Mouse (Mus musculus): ENCODE measurements around the gene Krtap4-1.
"Not testable (repeated sequence)": the region's sequence is repeated elsewhere in the genome, so short reads cannot be mapped to it uniquely, and the experiment has no call there.

The Krtap4-1 gene

GRCm38 (mm10) chr11:99628138-99628537, at the start of gene Krtap4-1:
Gene Krtap4-1, minus strand, starts transcription at chr11:99628238.
- in situ Hi-C loops (cut with MboI; ENCODE audit: unreplicated experiment in 2 of 2) = no loop called here

DNA sequence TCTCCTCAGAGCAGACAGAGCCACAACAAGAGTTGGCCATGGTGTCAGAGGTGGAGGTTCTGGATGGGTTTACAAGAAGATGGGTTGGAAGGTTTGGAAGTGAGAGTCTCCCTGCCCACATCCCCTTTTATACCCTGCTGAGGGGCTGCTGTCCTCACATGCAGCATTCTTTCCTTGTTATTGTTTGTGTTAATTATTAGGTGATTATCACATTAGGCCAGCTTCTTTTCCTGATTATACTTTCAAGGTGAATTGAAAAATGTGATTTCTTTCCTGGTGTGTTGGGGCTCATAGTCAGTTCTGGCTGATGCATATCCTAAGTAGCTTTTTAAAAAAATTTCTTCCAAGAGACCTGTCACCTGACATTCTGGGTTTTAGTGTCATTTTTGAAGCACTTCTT, 37.8 kb upstream of the Krtap4-1 start, which contains the start of gene Krtap4-6:
Gene Krtap4-6, minus strand, starts transcription at position 101 of the 400 bp plus-strand sequence.
- in situ Hi-C loops (cut with MboI; ENCODE audit: unreplicated experiment in 2 of 2) = no loop called here

DNA sequence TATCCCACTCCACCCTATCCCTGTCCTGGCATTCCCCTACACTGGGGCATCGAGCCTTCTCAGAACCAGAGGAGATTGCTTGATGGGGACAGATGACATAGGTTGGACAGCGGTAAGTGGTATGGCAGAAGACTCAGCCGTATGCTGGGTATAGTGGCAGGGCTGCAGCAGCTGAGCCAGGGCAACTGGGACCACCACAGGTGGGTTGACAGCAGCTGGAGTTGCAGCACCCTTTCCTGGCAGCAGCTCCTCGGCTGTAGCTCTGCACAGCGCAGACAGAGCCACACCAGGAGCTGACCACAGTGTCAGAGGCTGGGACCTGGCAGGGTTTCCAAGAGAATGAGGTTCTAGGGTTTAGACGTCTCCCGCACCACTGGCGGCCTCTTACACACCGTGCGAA, 34.8 kb upstream of the Krtap4-1 start:
- in situ Hi-C loops (cut with MboI; ENCODE audit: unreplicated experiment in 2 of 2) = no loop called here

DNA sequence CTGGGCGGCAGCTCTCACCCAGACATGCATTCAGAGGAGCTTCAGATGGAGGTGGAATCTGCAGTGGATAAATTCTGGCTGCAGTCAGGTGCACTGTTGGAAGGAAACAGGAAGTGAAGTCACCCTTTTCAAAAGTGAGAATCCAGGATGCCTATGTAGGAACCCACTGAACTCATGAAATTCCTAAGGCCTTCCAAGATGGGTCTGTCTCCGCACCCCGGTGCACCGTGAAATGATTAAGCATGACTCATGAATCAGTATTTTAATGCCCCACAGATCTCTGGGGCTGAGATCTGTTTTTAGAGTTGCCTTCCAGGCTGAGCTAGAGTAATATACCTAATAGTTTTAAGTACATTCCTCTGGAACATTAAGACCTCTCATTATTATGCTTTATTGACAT, 31.2 kb upstream of the Krtap4-1 start:
- in situ Hi-C loops (cut with MboI; ENCODE audit: unreplicated experiment in 2 of 2) = no loop called here

- in situ Hi-C loops (cut with MboI; ENCODE audit: unreplicated experiment in 2 of 2) = not testable (repeated sequence)
These were observed 30.5 kb upstream of the Krtap4-1 start, which contains the start of gene Gm11563 for GRCm38 (mm10) chr11:99658467-99659010. Gene Gm11563, minus strand, starts transcription at chr11:99658960.

DNA sequence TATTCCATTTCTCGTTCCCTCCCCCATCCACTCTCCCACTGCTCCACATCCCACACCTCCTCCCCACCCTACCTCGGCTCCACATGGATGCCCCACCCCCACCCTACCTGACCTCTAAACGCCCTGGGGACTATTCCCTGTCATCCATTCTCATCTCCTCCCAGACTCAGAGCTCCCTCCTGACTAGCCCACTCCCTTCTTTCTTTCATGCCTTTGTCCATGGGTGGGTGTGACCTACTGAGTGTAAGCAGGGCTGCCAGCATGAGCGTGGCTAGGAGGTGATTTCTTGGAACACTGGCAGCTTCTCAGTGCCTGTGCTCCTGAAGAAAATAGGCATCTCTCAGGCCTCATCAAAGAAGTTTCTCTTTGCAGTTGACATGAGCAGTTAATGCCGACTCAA, 29.0 kb upstream of the Krtap4-1 start:
- in situ Hi-C loops (cut with MboI; ENCODE audit: unreplicated experiment in 2 of 2) = no loop called here

DNA sequence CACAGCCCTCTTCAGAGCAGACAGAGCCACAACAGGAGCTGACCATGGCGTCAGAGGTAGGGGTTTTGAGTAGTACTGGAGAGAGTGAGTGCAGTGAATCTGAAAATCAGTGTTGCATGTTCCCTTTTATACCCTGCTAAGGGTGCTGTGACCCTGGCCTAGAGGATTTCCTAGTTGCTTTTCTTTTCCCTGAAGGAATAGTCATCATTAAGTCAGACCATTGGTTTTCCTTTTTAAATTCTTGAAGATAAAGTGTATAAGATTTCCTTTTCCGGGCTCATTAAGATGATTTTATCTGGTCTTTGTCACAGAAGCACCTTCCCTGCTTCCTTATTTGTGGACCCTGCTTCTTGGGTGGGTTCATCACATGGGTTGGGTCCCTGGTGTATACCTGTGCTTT, 22.1 kb upstream of the Krtap4-1 start, which contains the start of gene Gm11555:
Gene Gm11555, minus strand, starts transcription at position 101 of the 400 bp plus-strand sequence.
- in situ Hi-C loops (cut with MboI; ENCODE audit: unreplicated experiment in 2 of 2) = no loop called here

DNA sequence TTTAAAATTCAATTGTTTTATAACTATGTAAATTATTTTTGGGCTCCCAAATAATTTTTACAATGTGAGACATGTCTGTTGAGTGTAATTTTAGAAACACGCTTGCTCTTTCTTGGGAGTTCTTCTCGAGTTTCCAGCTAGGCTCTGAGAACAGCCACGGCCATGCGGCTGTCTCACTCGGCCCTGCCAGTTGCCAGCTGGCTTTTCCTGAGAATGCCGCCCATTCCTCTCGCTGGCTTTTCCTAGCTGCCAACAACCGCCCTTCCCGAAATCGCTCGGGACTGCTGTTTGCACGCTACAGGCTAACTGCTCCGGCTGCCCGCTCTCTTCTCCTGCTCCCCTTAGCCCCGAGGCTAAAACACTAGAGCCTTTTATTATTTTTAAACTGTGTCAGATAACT, 18.4 kb upstream of the Krtap4-1 start:
- in situ Hi-C loops (cut with MboI; ENCODE audit: unreplicated experiment in 2 of 2) = no loop called here

- in situ Hi-C loops (cut with MboI; ENCODE audit: unreplicated experiment in 2 of 2) = no loop called here
These were observed 16.3 kb upstream of the Krtap4-1 start for GRCm38 (mm10) chr11:99644351-99644750.

GRCm38 (mm10) chr11:99643635-99644139, 15.6 kb upstream of the Krtap4-1 start, which contains the start of gene Krtap4-7:
Gene Krtap4-7, minus strand, starts transcription at chr11:99644089.
- in situ Hi-C loops (cut with MboI; ENCODE audit: unreplicated experiment in 2 of 2) = not testable (repeated sequence)

DNA sequence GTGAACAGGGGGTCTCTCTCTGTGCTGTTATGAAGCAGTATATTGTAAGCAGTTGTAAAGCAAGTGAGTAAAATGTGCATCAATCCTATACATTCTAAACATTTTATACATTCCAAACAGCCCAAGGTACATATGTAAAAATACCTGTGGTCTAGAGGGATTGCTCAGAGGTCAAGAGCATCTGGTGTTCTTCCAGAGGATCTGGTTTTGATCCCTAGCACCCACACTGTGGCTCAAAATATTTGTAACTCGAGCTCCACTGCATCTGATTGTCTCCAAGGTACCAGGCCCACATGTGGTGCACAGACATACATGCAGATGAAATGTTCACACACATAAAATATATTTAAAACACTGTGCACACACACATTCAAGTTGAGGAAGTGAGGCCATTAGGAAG, 12.9 kb upstream of the Krtap4-1 start:
- in situ Hi-C loops (cut with MboI; ENCODE audit: unreplicated experiment in 2 of 2) = no loop called here

DNA sequence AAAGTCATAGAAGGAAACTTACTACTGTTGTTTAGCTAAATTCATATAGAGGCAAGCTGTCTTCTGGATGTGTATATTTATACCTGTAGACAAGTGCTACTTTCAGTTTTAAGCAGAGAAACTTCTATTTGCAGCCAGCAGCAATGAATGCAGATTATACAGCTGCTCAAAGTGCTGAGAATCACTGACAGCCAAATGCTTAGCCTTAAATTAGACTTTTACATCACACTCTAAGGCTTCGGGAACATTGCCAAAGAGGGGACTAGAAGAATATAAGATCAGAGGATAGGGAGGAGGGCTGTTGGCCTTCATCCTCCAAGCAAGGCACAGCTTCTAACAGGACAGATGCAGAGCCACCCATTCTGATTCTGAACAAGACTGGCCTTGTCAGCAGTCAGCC, 9.0 kb upstream of the Krtap4-1 start:
- in situ Hi-C loops (cut with MboI; ENCODE audit: unreplicated experiment in 2 of 2) = no loop called here

GRCm38 (mm10) chr11:99634653-99635134, 6.7 kb upstream of the Krtap4-1 start, which contains the start of gene Krtap4-2:
Gene Krtap4-2, minus strand, starts transcription at chr11:99635084.
- in situ Hi-C loops (cut with MboI; ENCODE audit: unreplicated experiment in 2 of 2) = no loop called here

GRCm38 (mm10) chr11:99633293-99633692, 5.3 kb upstream of the Krtap4-1 start:
- in situ Hi-C loops (cut with MboI; ENCODE audit: unreplicated experiment in 2 of 2) = no loop called here

DNA sequence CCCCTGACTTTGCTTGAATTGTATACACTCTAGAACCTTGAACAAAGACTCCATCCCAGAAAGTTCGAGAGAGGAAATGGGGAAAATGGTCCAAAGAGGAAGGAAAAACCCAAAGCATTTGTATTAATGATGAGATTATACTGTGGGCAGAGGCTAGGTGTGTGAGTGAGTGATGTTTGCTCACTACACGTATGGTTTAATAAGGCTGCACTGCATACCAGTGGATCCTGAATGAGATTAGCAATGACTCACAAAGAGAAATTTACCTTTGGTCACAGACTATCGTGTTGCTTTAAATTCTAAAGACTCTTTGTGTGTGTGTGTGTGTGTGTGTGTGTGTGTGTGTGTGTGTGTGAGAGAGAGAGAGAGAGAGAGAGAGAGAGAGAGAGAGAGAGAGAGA, 2.9 kb upstream of the Krtap4-1 start:
- in situ Hi-C loops (cut with MboI; ENCODE audit: unreplicated experiment in 2 of 2) = no loop called here

DNA sequence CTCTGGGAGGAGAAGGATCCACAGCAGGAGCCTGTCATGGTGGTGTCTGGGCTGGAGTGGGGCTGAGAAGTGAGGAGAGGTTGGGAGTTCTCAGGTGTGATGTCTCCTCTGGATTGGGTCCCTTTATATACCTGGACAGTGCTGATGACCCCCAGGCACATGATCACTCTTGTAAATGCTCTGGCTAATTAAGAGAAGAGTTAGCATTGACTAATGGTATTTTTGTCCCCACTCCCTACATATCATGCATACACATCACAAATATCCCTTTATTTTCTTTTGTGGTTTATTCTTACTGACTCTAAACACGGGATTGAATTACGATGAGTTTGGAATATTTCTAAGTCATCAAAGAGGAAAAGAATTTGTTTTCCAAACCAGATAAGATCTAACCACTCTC, 7.7 kb downstream of the Krtap4-1 start, which contains the start of gene Gm11562:
Gene Gm11562, minus strand, starts transcription at position 101 of the 400 bp plus-strand sequence.
- in situ Hi-C loops (cut with MboI; ENCODE audit: unreplicated experiment in 2 of 2) = no loop called here

- in situ Hi-C loops (cut with MboI; ENCODE audit: unreplicated experiment in 2 of 2) = no loop called here
These were observed 13.2 kb downstream of the Krtap4-1 start, which contains the start of gene Krtap2-4 for GRCm38 (mm10) chr11:99614796-99615363. Gene Krtap2-4, minus strand, starts transcription at chr11:99614846.

- in situ Hi-C loops (cut with MboI; ENCODE audit: unreplicated experiment in 2 of 2) = not testable (repeated sequence)
These were observed 17.9 kb downstream of the Krtap4-1 start, which contains the start of gene Gm11937 for GRCm38 (mm10) chr11:99610089-99610488. Gene Gm11937, minus strand, starts transcription at chr11:99610189.

GRCm38 (mm10) chr11:99609126-99609525, 18.9 kb downstream of the Krtap4-1 start:
- in situ Hi-C loops (cut with MboI; ENCODE audit: unreplicated experiment in 2 of 2) = no loop called here

DNA sequence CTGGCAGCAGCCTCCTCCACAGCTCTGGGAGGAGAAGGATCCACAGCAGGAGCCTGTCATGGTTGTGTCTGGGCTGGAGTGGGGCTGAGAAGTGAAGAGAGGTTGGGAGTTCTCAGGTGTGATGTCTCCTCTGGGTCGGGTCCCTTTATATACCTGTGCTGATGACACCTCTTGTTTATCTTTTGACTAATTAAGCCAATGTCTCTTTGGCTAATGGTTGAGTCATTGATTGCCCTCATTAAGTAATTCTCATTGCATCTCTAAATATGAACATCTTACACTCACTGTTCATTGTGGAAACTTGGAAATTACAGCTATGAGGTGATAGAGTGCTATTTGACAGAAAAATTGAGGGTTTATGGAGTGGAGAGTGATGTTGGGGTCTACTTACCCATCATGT, 24.8 kb downstream of the Krtap4-1 start, which contains the start of gene Gm11938:
Gene Gm11938, minus strand, starts transcription at position 101 of the 400 bp plus-strand sequence.
- in situ Hi-C loops (cut with MboI; ENCODE audit: unreplicated experiment in 2 of 2) = not testable (repeated sequence)

- in situ Hi-C loops (cut with MboI; ENCODE audit: unreplicated experiment in 2 of 2) = not testable (repeated sequence)
These were observed 30.3 kb downstream of the Krtap4-1 start, which contains the start of gene Krtap9-3 for GRCm38 (mm10) chr11:99597742-99598141. Gene Krtap9-3, minus strand, starts transcription at chr11:99598105.
